Mouse (Mus musculus): ENCODE measurements around the gene Gm10309. TPM values are rescaled to one million over a fixed set of nuclear protein-coding genes. Genes with fewer than 3 reads are reported as not detected.

The Gm10309 gene
- polyA plus RNA-seq (2015; fragmentation: Illumina TruSeq; extraction: RNeasy Lipid Tissue Mini Kit (QIAGEN cat#74804); ENCODE audit: insufficient read depth, low read depth, low replicate concordance), result not detected

DNA sequence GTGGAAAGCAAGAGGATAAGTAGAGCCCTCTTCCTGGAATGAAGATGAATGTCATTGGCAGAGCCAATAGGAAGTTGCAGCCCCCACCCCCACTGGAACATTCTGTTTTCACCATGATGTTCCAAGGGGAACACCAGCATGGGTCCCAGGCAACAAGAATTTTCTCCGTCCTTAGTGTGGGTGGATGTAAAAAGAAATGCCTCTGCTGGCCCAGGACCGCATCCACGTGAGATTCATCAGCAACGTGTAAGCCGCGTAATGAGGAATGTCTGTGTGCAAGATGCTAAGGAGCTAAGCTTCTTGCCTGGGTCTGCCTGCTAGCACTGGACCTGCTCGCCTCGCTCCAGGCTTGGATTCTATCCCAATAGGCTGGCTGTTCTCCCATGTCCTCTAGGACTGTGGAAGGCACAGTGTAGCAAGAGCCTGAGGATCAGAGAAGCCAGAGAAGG lies at the start of gene Gm10309:
Gm10309 (minus strand) TSS at position 50 of the 449 bp plus-strand sequence.

Other genes with a start within 250 kb of the Gm10309 start
- 45.8 TPM for gene Epas1, start 248.5 kb upstream of the Gm10309 start, polyA plus RNA-seq (2015; fragmentation: Illumina TruSeq; extraction: RNeasy Lipid Tissue Mini Kit (QIAGEN cat#74804); ENCODE audit: insufficient read depth, low read depth, low replicate concordance)

Measured in pancreas, adult 10 weeks (tissue).